Mouse (Mus musculus) embryo, embryonic 9.5 days (tissue): Measurements from ENCODE around the gene Vmn2r34.
"Not testable (repeated sequence)": the region's sequence is repeated elsewhere in the genome, so short reads cannot be mapped to it uniquely, and the experiment has no call there.

ENCODE experiments used
- DNase-seq: peaks from one replicate; pipeline ENCODE4 v3.0.0-alpha.2; 2017; ENCODE audit errors: extremely low spot score

Vmn2r34 gene

GRCm38 (mm10) chr7:7689413-7689812, at the start of gene Vmn2r34:
Gene Vmn2r34 (minus strand): TSS chr7:7689513.
- DNase-seq = not testable (repeated sequence)

GRCm38 (mm10) chr7:7674032-7674431, 15.3 kb downstream of the Vmn2r34 start:
- DNase-seq = not testable (repeated sequence)
